Mouse (Mus musculus) lung, postnatal 0 days (tissue): ENCODE measurements around the gene A130010J15Rik.

Source experiments
- CTCF ChIP-seq: IDR thresholded peaks from 2 replicates; pipeline ENCODE4 v1.5.1; 2016; ENCODE audit warnings: antibody characterized with exemption, mild to moderate bottlenecking
- EP300 ChIP-seq: IDR thresholded peaks from 2 replicates; pipeline ENCODE4 v1.6.1; 2016; ENCODE audit warnings: antibody characterized with exemption, mild to moderate bottlenecking, control low read depth

GRCm38 (mm10) chr1:193152872-193153271, 15.0 kb upstream of the A130010J15Rik start, which contains the start of gene Irf6:
- TF ChIP-seq CTCF = no peak
- TF ChIP-seq EP300 = no peak
